Mouse (Mus musculus) forebrain, embryonic 10.5 days (tissue): Measurements from ENCODE around the gene Apom. TPM values are rescaled to one million over a fixed set of nuclear protein-coding genes. Genes with fewer than 3 reads are reported as not detected.

Experiments used
- DNase-seq: peaks from one replicate; pipeline ENCODE4 v3.0.0-alpha.2; 2017; ENCODE audit warnings: low spot score; ENCODE audit errors: extremely low spot score
- H3K27ac ChIP-seq: fragments of 300-500 bp; sonication (generic); 2 replicates; pipeline ENCODE4 v1.5.1; 2016; ENCODE audit warnings: mild to moderate bottlenecking
- H3K27me3 ChIP-seq: fragments of 300-500 bp; sonication (generic); 2 replicates; pipeline ENCODE4 v1.6.1; 2016; ENCODE audit warnings: mild to moderate bottlenecking; ENCODE audit not compliant: poor library complexity, severe bottlenecking
- H3K36me3 ChIP-seq: fragments of 300-500 bp; sonication (generic); replicated peaks from 2 replicates; pipeline ENCODE4 v1.6.1; 2016; ENCODE audit warnings: mild to moderate bottlenecking, moderate library complexity
- H3K4me1 ChIP-seq: fragments of 300-500 bp; sonication (generic); 2 replicates; pipeline ENCODE4 v1.6.1; 2016
- H3K4me3 ChIP-seq: fragments of 300-500 bp; sonication (generic); 2 replicates; pipeline ENCODE4 v1.5.1; 2016; ENCODE audit warnings: mild to moderate bottlenecking, moderate library complexity
- H3K9me3 ChIP-seq: fragments of 300-500 bp; sonication (generic); 2 replicates; pipeline ENCODE4 v1.6.1; 2016; ENCODE audit warnings: mild to moderate bottlenecking, moderate library complexity
- WGBS: fragments of 180-500 bp; shearing (Covaris S2); methylation state at CpG from one replicate; pipeline ENCODE4 v1.1.7; 2016; 5-methylcytosine and 5-hydroxymethylcytosine counted together
- polyA plus RNA-seq: library from polyadenylated mRNA; unstranded; fragments of >200 nt; fragmentation: Nextera tagmentation; extraction: Ambion mirVana; gene quantifications from 2 replicates; pipeline ENCODE4 v1.2.1, GENCODE M21; 2016

Gene Apom
- polyA plus RNA-seq, 1 experiment from 2014 or later: 0.74 TPM

- 26% methylated on average over 12 of the region's 12 CpGs for WGBS
- H3K27me3 ChIP-seq: no peaks in the 10 kb centered on the region
- H3K4me3 ChIP-seq: peak overlapping the region; percentile 99
- H3K4me1 ChIP-seq: peaks cover 38% of the 10 kb centered on the region
- no peaks in the 10 kb centered on the region for H3K9me3 ChIP-seq
- peak overlapping the region; percentile 99 for H3K27ac ChIP-seq
- DNase-seq: no peak
- H3K36me3 ChIP-seq: peaks cover 28% of the 10 kb centered on the region
Observed at GRCm38 (mm10) chr17:35165451-35166155, 33.8 kb upstream of the Apom start.

- under 1% methylated on average over 80 of the region's 89 CpGs for WGBS
Observed at GRCm38 (mm10) chr17:35164568-35165450, 33.0 kb upstream of the Apom start, which contains the start of gene Prrc2a. Gene Prrc2a, minus strand, starts transcription at chr17:35164897.

GRCm38 (mm10) chr17:35164218-35164567, 32.3 kb upstream of the Apom start:
- Histone ChIP-seq H3K36me3 (peaks cover 42% of the 10 kb centered on the region), H3K4me3 (peak overlapping the region; percentile 99), H3K27me3 (no peaks in the 10 kb centered on the region), H3K9me3 (no peaks in the 10 kb centered on the region), H3K27ac (peak overlapping the region; percentile 99), H3K4me1 (peaks cover 38% of the 10 kb centered on the region)
- no peak for DNase-seq
- 1% methylated on average over 27 of the region's 28 CpGs for WGBS

More at GRCm38 (mm10) chr17:35164568-35165450, 33.0 kb upstream of the Apom start, which contains the start of gene Prrc2a:
- peak within 1 kb of the TSS; percentile 99 for H3K27ac ChIP-seq
- no peaks in the 10 kb centered on the region for H3K9me3 ChIP-seq
- peaks cover 36% of the 10 kb centered on the region for H3K36me3 ChIP-seq
- DNase-seq: peak; percentile 99
- peaks cover 38% of the 10 kb centered on the region for H3K4me1 ChIP-seq
- no peaks in the 10 kb centered on the region for H3K27me3 ChIP-seq
- H3K4me3 ChIP-seq: peak within 1 kb of the TSS; percentile 99

- Histone ChIP-seq H3K4me1 (peaks cover 38% of the 10 kb centered on the region), H3K27me3 (no peaks in the 10 kb centered on the region), H3K27ac (peak overlapping the region; percentile 99), H3K9me3 (no peaks in the 10 kb centered on the region), H3K36me3 (peaks cover 49% of the 10 kb centered on the region), H3K4me3 (peak overlapping the region; percentile 99)
- no peak for DNase-seq
- 26% methylated on average over 8 of the region's 8 CpGs for WGBS
Observed at GRCm38 (mm10) chr17:35163326-35164081, 31.7 kb upstream of the Apom start.

GRCm38 (mm10) chr17:35162730-35163129, 30.9 kb upstream of the Apom start:
- H3K27ac ChIP-seq: peak overlapping the region; percentile 99
- H3K4me3 ChIP-seq: peak overlapping the region; percentile 99
- H3K36me3 ChIP-seq: peaks cover 57% of the 10 kb centered on the region
- no peaks in the 10 kb centered on the region for H3K27me3 ChIP-seq
- H3K4me1 ChIP-seq: peaks cover 38% of the 10 kb centered on the region
- H3K9me3 ChIP-seq: no peaks in the 10 kb centered on the region
- DNase-seq: no peak
- 73% methylated on average over 12 of the region's 12 CpGs for WGBS

- Histone ChIP-seq H3K27ac (no peak overlapping the region), H3K4me3 (peak overlapping the region; percentile 99), H3K36me3 (peaks cover 63% of the 10 kb centered on the region), H3K4me1 (peaks cover 38% of the 10 kb centered on the region), H3K9me3 (no peaks in the 10 kb centered on the region), H3K27me3 (no peaks in the 10 kb centered on the region)
- no peak for DNase-seq
- WGBS: 86% methylated on average over 14 of the region's 14 CpGs
Observed at GRCm38 (mm10) chr17:35162121-35162520, 30.3 kb upstream of the Apom start.

- Histone ChIP-seq H3K36me3 (peaks cover 70% of the 10 kb centered on the region), H3K27ac (no peak overlapping the region), H3K27me3 (no peaks in the 10 kb centered on the region), H3K9me3 (no peaks in the 10 kb centered on the region), H3K4me1 (peaks cover 35% of the 10 kb centered on the region), H3K4me3 (peak overlapping the region; percentile 99)
- DNase-seq: no peak
- WGBS: 92% methylated on average over 11 of the region's 11 CpGs
Observed at GRCm38 (mm10) chr17:35161421-35161820, 29.6 kb upstream of the Apom start.

GRCm38 (mm10) chr17:35159638-35160037, 27.8 kb upstream of the Apom start:
- DNase-seq: no peak
- Histone ChIP-seq H3K9me3 (no peaks in the 10 kb centered on the region), H3K27me3 (no peaks in the 10 kb centered on the region), H3K27ac (no peak overlapping the region), H3K36me3 (peaks cover 88% of the 10 kb centered on the region), H3K4me3 (no peak overlapping the region), H3K4me1 (peaks cover 26% of the 10 kb centered on the region)
- WGBS: 84% methylated on average over 7 of the region's 7 CpGs

GRCm38 (mm10) chr17:35158850-35159593, 27.2 kb upstream of the Apom start:
- Histone ChIP-seq H3K4me1 (peaks cover 26% of the 10 kb centered on the region), H3K36me3 (peaks cover 94% of the 10 kb centered on the region), H3K4me3 (no peak overlapping the region), H3K27me3 (no peaks in the 10 kb centered on the region), H3K9me3 (no peaks in the 10 kb centered on the region), H3K27ac (no peak overlapping the region)
- no peak for DNase-seq
- WGBS: 97% methylated on average over 16 of the region's 16 CpGs

GRCm38 (mm10) chr17:35157661-35158175, 25.9 kb upstream of the Apom start:
- Histone ChIP-seq H3K36me3 (peaks cover 100% of the 10 kb centered on the region), H3K27me3 (no peaks in the 10 kb centered on the region), H3K9me3 (no peaks in the 10 kb centered on the region), H3K27ac (no peak overlapping the region), H3K4me3 (no peak overlapping the region), H3K4me1 (peaks cover 17% of the 10 kb centered on the region)
- 93% methylated on average over 8 of the region's 8 CpGs for WGBS
- no peak for DNase-seq

- WGBS: 96% methylated on average over 8 of the region's 8 CpGs
- Histone ChIP-seq H3K36me3 (peaks cover 100% of the 10 kb centered on the region), H3K27ac (no peak overlapping the region), H3K4me3 (no peak overlapping the region), H3K9me3 (no peaks in the 10 kb centered on the region), H3K4me1 (peaks cover 12% of the 10 kb centered on the region), H3K27me3 (no peaks in the 10 kb centered on the region)
- no peak for DNase-seq
Observed at GRCm38 (mm10) chr17:35157254-35157653, 25.4 kb upstream of the Apom start.
